Mouse (Mus musculus) liver, embryonic 16.5 days (tissue): ENCODE data around the gene Atp2a3. TPM values are rescaled to one million over a fixed set of nuclear protein-coding genes. Genes with fewer than 3 reads are reported as not detected.

Experiments used
- ATAC-seq: fragments of 200-750 bp; cut with Nextera tagmentation; 2 replicates; pipeline ENCODE4 v1.8.0; 2017; ENCODE audit warnings: low read depth, mild to moderate bottlenecking, moderate number of reproducible peaks, moderate library complexity
- H3K27ac ChIP-seq: fragments of 300-500 bp; sonication (generic); 2 replicates; pipeline ENCODE4 v1.5.1; 2014; ENCODE audit warnings: mild to moderate bottlenecking, low read length
- H3K27me3 ChIP-seq: fragments of 300-500 bp; sonication (generic); 2 replicates; pipeline ENCODE4 v1.6.1; 2014; ENCODE audit warnings: low read depth, low read length, mixed read lengths; ENCODE audit not compliant: control insufficient read depth, insufficient read depth
- H3K36me3 ChIP-seq: fragments of 300-500 bp; sonication (generic); 2 replicates; pipeline ENCODE4 v1.6.1; 2014; ENCODE audit warnings: mild to moderate bottlenecking; ENCODE audit not compliant: control insufficient read depth, insufficient read depth
- H3K4me1 ChIP-seq: fragments of 300-500 bp; sonication (generic); 2 replicates; pipeline ENCODE4 v1.6.1; 2014; ENCODE audit warnings: low read depth, low read length, mixed read lengths; ENCODE audit not compliant: control insufficient read depth
- H3K4me2 ChIP-seq: fragments of 300-500 bp; sonication (generic); 2 replicates; pipeline ENCODE4 v1.6.1; 2014; ENCODE audit warnings: low read depth, low read length, mixed read lengths
- H3K4me3 ChIP-seq: fragments of 300-500 bp; sonication (generic); 2 replicates; pipeline ENCODE4 v1.5.1; 2014; ENCODE audit warnings: low read depth, mild to moderate bottlenecking, low read length
- H3K9ac ChIP-seq: fragments of 300-500 bp; sonication (generic); 2 replicates; pipeline ENCODE4 v1.6.1; 2014; ENCODE audit warnings: low read depth, low read length
- H3K9me3 ChIP-seq: fragments of 300-500 bp; sonication (generic); replicated peaks from 2 replicates; pipeline ENCODE4 v1.6.1; 2016; ENCODE audit warnings: low read length; ENCODE audit not compliant: control insufficient read depth
- WGBS: fragments of 180-500 bp; shearing (Covaris S2); extraction: QIAGEN DNeasy Blood & Tissue Kit; methylation state at CpG from one replicate; pipeline ENCODE4 v1.1.7; 2014; ENCODE audit not compliant: insufficient replicate concordance; 5-methylcytosine and 5-hydroxymethylcytosine counted together
- polyA plus RNA-seq: library from polyadenylated mRNA; unstranded; fragments of >200 nt; fragmentation: Nextera tagmentation; extraction: Ambion mirVana; gene quantifications from 2 replicates; pipeline ENCODE4 v1.2.1, GENCODE M21; 2015

Atp2a3 gene
- polyA plus RNA-seq, 1 experiment from 2014 or later, result 13.1 TPM

GRCm38 (mm10) chr11:73007698-73008481 is 46.9 kb downstream of the Atp2a3 start:
- 53% methylated on average over 11 of the region's 11 CpGs for WGBS

GRCm38 (mm10) chr11:73008826-73009225 is 47.9 kb downstream of the Atp2a3 start:
- H3K27ac ChIP-seq, result no peak overlapping the region
- ATAC-seq, result no peak
- H3K4me1 ChIP-seq, result no peaks in the 10 kb centered on the region
- 63% methylated on average over 2 of the region's 2 CpGs for WGBS
- H3K4me3 ChIP-seq, result no peak overlapping the region
- no peak overlapping the region for H3K4me2 ChIP-seq
- no peaks in the 10 kb centered on the region for H3K9me3 ChIP-seq
- H3K9ac ChIP-seq, result no peak overlapping the region
- H3K36me3 ChIP-seq, result no peaks in the 10 kb centered on the region
- H3K27me3 ChIP-seq, result no peaks in the 10 kb centered on the region

More at GRCm38 (mm10) chr11:73007698-73008481, 46.9 kb downstream of the Atp2a3 start:
- Histone ChIP-seq H3K4me2 (no peak overlapping the region), H3K4me1 (no peaks in the 10 kb centered on the region), H3K27me3 (no peaks in the 10 kb centered on the region), H3K9ac (no peak overlapping the region), H3K4me3 (no peak overlapping the region), H3K27ac (no peak overlapping the region), H3K9me3 (no peaks in the 10 kb centered on the region), H3K36me3 (no peaks in the 10 kb centered on the region)
- no peak for ATAC-seq

DNA sequence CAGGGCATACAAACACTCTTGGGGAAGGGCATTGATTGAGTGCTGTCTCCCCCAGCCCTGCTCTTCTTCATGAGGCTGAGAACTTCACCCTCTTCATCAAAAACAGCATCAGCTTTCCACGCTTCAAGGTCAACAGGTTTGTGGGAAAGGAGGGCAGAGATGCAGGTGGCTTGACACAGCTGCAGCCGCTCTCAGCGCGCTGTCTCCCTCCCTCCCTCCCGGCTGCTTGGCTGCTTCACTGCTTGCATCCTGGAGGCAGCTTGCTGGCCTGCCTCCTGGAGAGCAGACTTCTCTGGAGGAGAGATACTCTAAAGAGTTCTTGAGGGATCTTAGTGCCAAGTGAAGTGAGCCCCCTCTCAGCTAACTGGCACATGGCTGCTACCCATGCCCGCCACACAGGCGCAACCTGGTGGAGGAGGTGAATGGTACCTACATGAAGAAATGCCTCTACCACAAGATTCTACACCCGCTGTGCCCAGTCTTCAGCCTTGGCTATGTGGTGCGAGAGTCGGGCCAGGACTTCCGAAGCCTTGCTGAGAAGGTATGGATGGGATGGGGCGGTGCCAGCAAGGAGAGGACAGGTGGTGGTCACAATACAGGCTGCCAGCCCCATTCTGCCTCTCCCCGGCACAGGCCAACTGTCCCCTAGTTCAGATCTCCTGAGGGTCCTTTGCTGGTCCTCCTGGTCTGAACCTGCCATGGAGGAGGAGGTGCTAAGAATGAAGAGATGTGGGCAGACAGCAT is 48.7 kb downstream of the Atp2a3 start:
- WGBS, result 70% methylated on average over 13 of the region's 13 CpGs
- no peak overlapping the region for H3K4me3 ChIP-seq
- H3K27ac ChIP-seq, result no peak overlapping the region
- H3K9ac ChIP-seq, result no peak overlapping the region
- ATAC-seq, result no peak
- no peaks in the 10 kb centered on the region for H3K27me3 ChIP-seq
- H3K4me2 ChIP-seq, result no peak overlapping the region
- no peaks in the 10 kb centered on the region for H3K4me1 ChIP-seq
- no peaks in the 10 kb centered on the region for H3K36me3 ChIP-seq
- no peaks in the 10 kb centered on the region for H3K9me3 ChIP-seq

DNA sequence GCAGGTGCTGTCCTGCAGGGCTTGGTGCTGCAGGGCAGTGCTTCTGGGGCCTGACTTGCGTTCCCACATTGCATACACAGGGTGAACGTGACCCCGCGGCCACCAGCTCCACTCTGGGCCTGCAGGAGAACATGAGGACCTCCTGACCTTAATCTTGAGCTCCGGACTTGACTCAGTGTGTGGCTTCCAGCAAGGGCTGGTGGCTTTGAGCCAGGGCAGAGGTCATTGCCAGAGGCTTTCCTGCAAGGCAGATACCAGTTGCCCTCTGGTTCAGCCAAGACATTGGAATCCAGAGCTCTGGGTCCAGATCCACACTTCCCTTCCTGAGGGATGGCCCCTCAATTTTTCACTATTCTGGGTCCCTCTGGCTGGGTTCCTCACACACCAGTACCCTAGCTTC is 53.0 kb downstream of the Atp2a3 start:
- peaks cover 5% of the 10 kb centered on the region for H3K4me1 ChIP-seq
- no peak overlapping the region for H3K9ac ChIP-seq
- ATAC-seq, result no peak
- H3K4me2 ChIP-seq, result no peak overlapping the region
- H3K36me3 ChIP-seq, result no peaks in the 10 kb centered on the region
- 46% methylated on average over 5 of the region's 5 CpGs for WGBS
- H3K9me3 ChIP-seq, result no peaks in the 10 kb centered on the region
- H3K27me3 ChIP-seq, result peaks cover 11% of the 10 kb centered on the region
- H3K4me3 ChIP-seq, result no peak overlapping the region
- no peak overlapping the region for H3K27ac ChIP-seq

- Histone ChIP-seq H3K9me3 (no peaks in the 10 kb centered on the region), H3K27me3 (peaks cover 20% of the 10 kb centered on the region), H3K4me3 (no peak overlapping the region), H3K9ac (no peak overlapping the region), H3K4me1 (peaks cover 11% of the 10 kb centered on the region), H3K27ac (no peak overlapping the region), H3K4me2 (no peak overlapping the region), H3K36me3 (no peaks in the 10 kb centered on the region)
- no peak for ATAC-seq
- 70% methylated on average over 4 of the region's 4 CpGs for WGBS
Measured at GRCm38 (mm10) chr11:73014831-73015344, 53.9 kb downstream of the Atp2a3 start.

DNA sequence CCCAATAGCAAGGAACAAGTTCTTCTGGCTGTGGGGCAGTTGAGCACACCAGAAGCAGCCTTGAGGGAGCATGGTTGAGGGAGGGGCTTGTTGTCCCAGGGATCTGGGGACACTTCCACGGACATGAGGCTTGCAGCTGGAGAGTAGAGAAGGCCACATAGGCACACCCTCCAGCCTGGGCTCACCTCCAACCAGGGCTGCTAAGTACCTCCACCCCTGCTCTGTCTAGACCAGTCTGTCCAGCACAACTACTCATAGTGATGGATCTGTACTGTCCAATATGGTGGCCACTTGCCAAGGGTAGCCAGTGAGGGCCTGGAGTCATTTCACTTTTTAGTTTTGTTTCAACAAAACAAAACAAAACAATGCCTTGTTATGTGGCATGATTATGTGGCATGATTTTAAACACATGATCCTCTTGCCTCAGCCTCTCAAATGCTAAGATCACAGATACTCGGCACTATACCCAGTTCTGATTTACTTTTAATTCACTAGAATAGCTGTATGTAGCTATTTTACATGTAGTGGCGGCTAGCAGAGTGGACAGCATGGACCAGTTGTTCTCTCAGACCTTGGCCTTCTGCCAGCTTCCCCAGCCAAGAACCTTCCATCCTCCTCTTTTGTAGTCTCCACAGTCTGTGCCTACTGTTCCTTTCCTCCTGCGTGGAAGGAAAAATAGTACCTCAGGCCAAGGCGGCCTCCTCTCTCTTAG is 54.6 kb downstream of the Atp2a3 start:
- ATAC-seq, result no peak
- H3K9me3 ChIP-seq, result no peaks in the 10 kb centered on the region
- H3K27me3 ChIP-seq, result peaks cover 27% of the 10 kb centered on the region
- H3K9ac ChIP-seq, result no peak overlapping the region
- no peaks in the 10 kb centered on the region for H3K36me3 ChIP-seq
- no peak overlapping the region for H3K4me3 ChIP-seq
- H3K4me2 ChIP-seq, result no peak overlapping the region
- WGBS, result 53% methylated on average over 5 of the region's 5 CpGs
- H3K27ac ChIP-seq, result no peak overlapping the region
- peaks cover 11% of the 10 kb centered on the region for H3K4me1 ChIP-seq

- Histone ChIP-seq H3K4me1 (peaks cover 11% of the 10 kb centered on the region), H3K27me3 (peaks cover 32% of the 10 kb centered on the region), H3K9ac (no peak overlapping the region), H3K27ac (no peak overlapping the region), H3K4me2 (no peak overlapping the region), H3K9me3 (no peaks in the 10 kb centered on the region), H3K36me3 (no peaks in the 10 kb centered on the region), H3K4me3 (no peak overlapping the region)
- 68% methylated on average over 6 of the region's 6 CpGs for WGBS
- no peak for ATAC-seq
Measured at GRCm38 (mm10) chr11:73016103-73016420, 55.1 kb downstream of the Atp2a3 start.

DNA sequence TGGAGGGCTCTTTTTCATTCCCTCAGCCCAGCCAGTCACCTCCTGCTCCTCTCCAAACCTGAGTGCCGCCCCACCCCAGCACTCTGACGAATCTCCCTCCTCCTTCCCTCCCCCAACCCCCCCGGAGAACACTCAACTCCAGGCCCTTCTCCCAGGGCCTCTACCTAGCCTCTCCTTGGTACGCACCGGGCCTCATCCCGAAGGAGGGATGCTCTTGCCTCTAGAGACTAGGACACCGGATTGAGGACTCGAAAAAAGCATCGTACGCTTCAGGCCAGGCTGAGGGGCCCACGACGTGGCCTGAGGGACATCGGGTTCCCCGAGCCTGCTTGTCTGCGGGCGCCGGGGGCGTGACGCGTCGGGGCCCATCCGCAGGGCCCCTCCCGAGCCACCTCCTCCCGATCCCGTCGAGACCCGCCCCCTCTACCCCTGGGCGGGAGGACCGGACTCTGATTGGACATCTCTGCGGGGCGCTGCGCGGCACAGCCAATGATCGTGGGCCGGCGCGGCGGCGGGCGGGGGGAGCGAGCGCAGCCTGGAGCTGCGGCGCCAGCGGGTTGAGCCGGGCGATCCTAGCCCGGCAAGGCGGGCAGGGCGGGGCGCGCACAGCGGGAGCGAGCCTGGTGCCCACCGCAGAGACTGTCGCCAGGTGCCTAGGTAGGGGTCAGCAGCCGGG is 57.6 kb downstream of the Atp2a3 start, which contains the start of gene Camkk1:
Camkk1 (plus strand) TSS at position 538 of the 676 bp plus-strand sequence.
- peak; percentile 98 for ATAC-seq
- WGBS, result 1% methylated on average over 57 of the region's 57 CpGs
- peaks cover 11% of the 10 kb centered on the region for H3K4me1 ChIP-seq
- peak within 1 kb of the TSS; percentile 88 for H3K4me2 ChIP-seq
- peak within 1 kb of the TSS; percentile 63 for H3K4me3 ChIP-seq
- H3K9ac ChIP-seq, result peak within 1 kb of the TSS; percentile 34; the same call in 1 of the 2 replicates
- H3K27ac ChIP-seq, result no peak within 1 kb of the TSS
- H3K27me3 ChIP-seq, result peaks cover 35% of the 10 kb centered on the region
- H3K36me3 ChIP-seq, result no peaks in the 10 kb centered on the region
- no peaks in the 10 kb centered on the region for H3K9me3 ChIP-seq
